Mouse (Mus musculus) forebrain, embryonic 11.5 days (tissue): ENCODE data around the gene Gm14403. TPM values are rescaled to one million over a fixed set of nuclear protein-coding genes. Genes with fewer than 3 reads are reported as not detected.
"Not testable (repeated sequence)": the region's sequence is repeated elsewhere in the genome, so short reads cannot be mapped to it uniquely, and the experiment has no call there.

Experiments
- ATAC-seq: fragments of 200-750 bp; cut with Nextera tagmentation; replicated peaks from 2 replicates; pipeline ENCODE4 v1.8.0; 2017; ENCODE audit warnings: moderate TSS enrichment; ENCODE audit not compliant: low FRiP score
- DNase-seq: peaks from one replicate; pipeline ENCODE4 v3.0.0-alpha.2; 2017; ENCODE audit warnings: low spot score
- H3K27ac ChIP-seq: fragments of 300-500 bp; sonication (generic); 2 replicates; pipeline ENCODE4 v1.5.1; 2014; ENCODE audit warnings: low read depth, low read length
- H3K27me3 ChIP-seq: fragments of 300-500 bp; sonication (generic); 2 replicates; pipeline ENCODE4 v1.6.1; 2014; ENCODE audit warnings: mild to moderate bottlenecking, low read length, mixed read lengths; ENCODE audit not compliant: control insufficient read depth, insufficient read depth
- H3K36me3 ChIP-seq: fragments of 300-500 bp; sonication (generic); 2 replicates; pipeline ENCODE4 v1.6.1; 2014; ENCODE audit warnings: mild to moderate bottlenecking, low read length, moderate library complexity, mixed read lengths; ENCODE audit not compliant: control insufficient read depth, insufficient read depth
- H3K4me1 ChIP-seq: fragments of 300-500 bp; sonication (generic); replicated peaks from 2 replicates; pipeline ENCODE4 v1.6.1; 2014; ENCODE audit warnings: low read length, mixed read lengths; ENCODE audit not compliant: control insufficient read depth, insufficient read depth
- H3K4me2 ChIP-seq: fragments of 300-500 bp; sonication (generic); 2 replicates; pipeline ENCODE4 v1.6.1; 2014; ENCODE audit warnings: low read depth, mild to moderate bottlenecking, low read length, moderate library complexity, mixed read lengths; ENCODE audit not compliant: severe bottlenecking
- H3K4me3 ChIP-seq: fragments of 300-500 bp; sonication (generic); 2 replicates; pipeline ENCODE4 v1.5.1; 2014; ENCODE audit warnings: low read depth, low read length
- H3K9ac ChIP-seq: fragments of 300-500 bp; sonication (generic); 2 replicates; pipeline ENCODE4 v1.6.1; 2014; ENCODE audit warnings: low read length
- H3K9me3 ChIP-seq: fragments of 300-500 bp; sonication (generic); 2 replicates; pipeline ENCODE4 v1.6.1; 2016; ENCODE audit warnings: low read length, mixed read lengths; ENCODE audit not compliant: control insufficient read depth
- WGBS: fragments of 180-500 bp; shearing (Covaris S2); extraction: QIAGEN DNeasy Blood & Tissue Kit; methylation state at CpG from one replicate; pipeline ENCODE4 v1.1.7; 2014; 5-methylcytosine and 5-hydroxymethylcytosine counted together
- polyA plus RNA-seq: library from polyadenylated mRNA; unstranded; fragments of >200 nt; fragmentation: Nextera tagmentation; extraction: Ambion mirVana; gene quantifications from 2 replicates; pipeline ENCODE4 v1.2.1, GENCODE M21; 2014

Gm14403 gene
- polyA plus RNA-seq, 1 experiment from 2014 or later = 5.5 TPM

- Histone ChIP-seq H3K36me3 (no peaks in the 10 kb centered on the region), H3K27me3 (no peaks in the 10 kb centered on the region), H3K4me2 (no peak overlapping the region), H3K27ac (no peak overlapping the region), H3K9me3 (no peaks in the 10 kb centered on the region), H3K4me1 (no peaks in the 10 kb centered on the region), H3K9ac (no peak overlapping the region), H3K4me3 (no peak overlapping the region)
- 81% methylated on average over 9 of the region's 9 CpGs for WGBS
- DNase-seq (no peak), ATAC-seq (no peak)
These were observed 37.9 kb downstream of the Gm14403 start for GRCm38 (mm10) chr2:177535876-177536275.

- H3K4me1 ChIP-seq, DNase-seq, H3K4me2 ChIP-seq, ATAC-seq, H3K27me3 ChIP-seq, H3K9me3 ChIP-seq, H3K27ac ChIP-seq, H3K4me3 ChIP-seq, H3K9ac ChIP-seq, H3K36me3 ChIP-seq: not testable (repeated sequence)
- WGBS = 93% methylated on average over 2 of the region's 2 CpGs
These were observed 39.1 kb downstream of the Gm14403 start for GRCm38 (mm10) chr2:177537141-177537540.

GRCm38 (mm10) chr2:177537717-177538116, 39.7 kb downstream of the Gm14403 start:
- H3K4me3 ChIP-seq, H3K9ac ChIP-seq, H3K9me3 ChIP-seq, H3K27ac ChIP-seq, H3K36me3 ChIP-seq, H3K4me1 ChIP-seq, H3K4me2 ChIP-seq, H3K27me3 ChIP-seq, ATAC-seq, DNase-seq: not testable (repeated sequence)
- 85% methylated on average over 5 of the region's 5 CpGs for WGBS

GRCm38 (mm10) chr2:177555261-177555660, 57.2 kb downstream of the Gm14403 start:
- H3K9me3 ChIP-seq, ATAC-seq, H3K4me3 ChIP-seq, H3K4me2 ChIP-seq, H3K27ac ChIP-seq, DNase-seq, H3K9ac ChIP-seq, H3K36me3 ChIP-seq, H3K4me1 ChIP-seq, H3K27me3 ChIP-seq: not testable (repeated sequence)
- WGBS = no CpG with 5 or more reads among the region's 1 CpGs

Other genes starting within 250 kb of the Gm14403 start
- not detected in 2 replicates for gene Gm14409, start 231.2 kb upstream of the Gm14403 start, polyA plus RNA-seq
- 0.28 TPM in 1 of 2 replicates, not detected in the other for gene Gm14412, start 173.9 kb upstream of the Gm14403 start, polyA plus RNA-seq
- 11.3 and 12.5 TPM in 2 replicates for gene Gm14418, start 99.9 kb upstream of the Gm14403 start, polyA plus RNA-seq
- 12.3 and 15.2 TPM in 2 replicates for gene Zfp970, start 33.5 kb upstream of the Gm14403 start, polyA plus RNA-seq
- gene Gm14406, start 80.0 kb downstream of the Gm14403 start, polyA plus RNA-seq = not detected in 2 replicates